Mouse (Mus musculus) retina, embryonic 14.5 days (tissue): Measurements from ENCODE around the gene Tom1l1.

ENCODE experiments used
- DNase-seq: peaks from one replicate; pipeline ENCODE4 v3.0.0-alpha.2; 2015; ENCODE audit warnings: low spot score

The Tom1l1 gene

DNA sequence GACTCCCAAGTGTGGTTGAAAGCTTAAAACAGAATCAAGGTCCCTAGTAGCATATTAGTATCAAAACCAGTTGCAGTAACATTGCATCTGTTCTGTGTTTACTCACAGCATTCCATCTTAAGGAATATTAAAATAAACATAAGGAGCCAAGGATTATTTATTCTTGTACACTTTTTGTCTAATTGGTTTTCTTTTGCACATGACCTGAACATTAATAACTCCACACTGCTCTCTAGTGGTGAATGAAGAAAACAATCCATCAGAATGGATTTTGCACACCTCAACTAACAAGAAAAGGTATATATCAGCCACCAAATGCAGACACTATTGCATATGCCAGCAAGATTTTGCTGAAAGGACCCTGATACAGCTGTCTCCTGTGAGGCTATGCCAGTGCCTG is 71.7 kb downstream of the Tom1l1 start:
- DNase-seq: peak; percentile 78

DNA sequence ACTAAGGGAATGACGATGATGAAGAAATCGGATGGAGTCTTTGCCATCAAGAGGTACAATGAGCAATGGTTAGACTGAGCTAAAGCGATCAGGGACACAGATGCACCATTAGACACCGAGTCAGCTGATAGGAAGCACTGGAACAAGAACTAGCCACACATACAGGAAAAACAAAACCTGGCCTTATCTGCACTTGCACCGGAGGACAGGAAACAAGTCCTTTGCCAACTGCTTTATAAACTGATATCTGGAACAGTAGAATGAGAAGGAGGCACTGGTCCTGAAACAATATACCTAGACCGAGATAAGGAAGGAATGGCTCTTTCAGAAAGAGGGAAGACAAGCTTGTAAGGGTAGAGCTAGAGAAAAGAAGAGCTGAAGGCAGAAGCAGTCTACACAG is 73.4 kb downstream of the Tom1l1 start:
- DNase-seq: no peak

DNA sequence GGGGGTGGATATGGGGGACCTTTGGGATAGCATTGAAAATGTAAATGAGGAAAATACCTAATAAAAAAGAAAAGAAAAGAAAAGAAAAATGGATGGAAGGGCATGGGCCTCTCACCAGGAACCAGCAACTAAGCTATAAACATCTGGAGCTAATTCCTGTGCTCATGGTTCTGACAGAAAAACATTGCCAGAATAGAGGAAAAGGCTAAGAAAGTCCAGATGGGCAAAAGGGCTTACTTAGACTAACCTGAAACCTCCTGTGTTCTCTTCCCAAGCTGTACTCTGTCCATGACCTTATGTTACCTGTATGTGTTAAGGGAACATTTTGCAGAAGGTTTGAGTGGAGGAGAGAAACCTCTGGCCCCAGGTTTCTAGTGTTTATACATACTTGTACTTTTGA is 76.0 kb downstream of the Tom1l1 start:
- no peak for DNase-seq

DNA sequence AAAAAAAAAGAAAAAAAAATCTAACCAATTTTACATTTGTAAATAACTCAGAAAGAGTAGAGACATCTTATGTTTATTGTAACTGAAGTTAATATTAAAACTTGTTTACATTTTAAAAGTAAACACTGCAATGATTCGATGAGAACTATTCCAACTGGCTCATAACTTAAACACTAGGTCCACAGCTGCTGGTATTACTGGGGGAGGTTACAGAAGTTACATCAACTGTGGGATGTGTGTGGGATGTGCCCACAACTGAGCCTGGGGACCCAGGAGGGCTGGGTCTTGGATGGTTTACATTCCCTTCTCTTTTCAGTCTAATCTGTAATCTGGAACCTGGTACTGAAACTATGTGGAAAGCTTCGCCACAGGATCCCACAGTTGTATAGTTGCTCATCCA is 85.1 kb downstream of the Tom1l1 start:
- no peak for DNase-seq

DNA sequence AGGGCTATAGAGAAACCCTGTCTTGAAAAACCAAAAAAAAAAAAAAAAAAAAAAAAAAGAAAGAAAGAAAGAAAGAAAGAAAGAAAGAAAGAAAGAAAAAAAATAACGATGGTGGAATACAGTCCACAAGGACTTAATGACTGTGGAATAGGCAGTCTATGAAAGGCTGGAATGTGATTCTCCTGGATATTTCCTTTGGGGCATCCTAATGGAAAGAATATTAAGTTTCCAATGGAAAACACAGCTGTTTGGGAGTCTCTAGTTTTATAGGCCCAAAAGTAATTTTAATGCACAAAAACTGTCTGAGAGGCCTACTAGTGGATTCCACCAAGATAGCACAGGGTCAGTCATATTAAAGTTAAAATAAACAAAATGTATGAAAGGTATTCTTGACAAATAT is 92.3 kb downstream of the Tom1l1 start:
- no peak for DNase-seq
